Mouse (Mus musculus) lung, embryonic 16.5 days (tissue): Measurements from ENCODE around the gene Slc6a3. TPM values are rescaled to one million over a fixed set of nuclear protein-coding genes. Genes with fewer than 3 reads are reported as not detected.

Source experiments
- ATAC-seq: fragments of 200-750 bp; cut with Nextera tagmentation; 2 replicates; pipeline ENCODE4 v1.8.0; 2017; ENCODE audit warnings: low read depth, mild to moderate bottlenecking, moderate library complexity
- H3K27ac ChIP-seq: fragments of 300-500 bp; sonication (generic); 2 replicates; pipeline ENCODE4 v1.5.1; 2014; ENCODE audit warnings: mild to moderate bottlenecking, control low read depth, low read length
- H3K27me3 ChIP-seq: fragments of 300-500 bp; sonication (generic); 2 replicates; pipeline ENCODE4 v1.6.1; 2014; ENCODE audit warnings: low read depth, low read length, mixed read lengths; ENCODE audit not compliant: control insufficient read depth, insufficient read depth
- H3K36me3 ChIP-seq: fragments of 300-500 bp; sonication (generic); 2 replicates; pipeline ENCODE4 v1.6.1; 2014; ENCODE audit warnings: low read length; ENCODE audit not compliant: control insufficient read depth, insufficient read depth
- H3K4me1 ChIP-seq: fragments of 300-500 bp; sonication (generic); replicated peaks from 2 replicates; pipeline ENCODE4 v1.6.1; 2014; ENCODE audit warnings: low read length, mixed read lengths; ENCODE audit not compliant: control insufficient read depth, insufficient read depth
- H3K4me2 ChIP-seq: fragments of 300-500 bp; sonication (generic); 2 replicates; pipeline ENCODE4 v1.6.1; 2014; ENCODE audit warnings: low read depth, low read length, control low read depth
- H3K4me3 ChIP-seq: fragments of 300-500 bp; sonication (generic); 2 replicates; pipeline ENCODE4 v1.5.1; 2014; ENCODE audit warnings: mild to moderate bottlenecking, low read length, control low read depth
- H3K9ac ChIP-seq: fragments of 300-500 bp; sonication (generic); 2 replicates; pipeline ENCODE4 v1.6.1; 2014; ENCODE audit warnings: low read length, control low read depth
- H3K9me3 ChIP-seq: fragments of 300-500 bp; sonication (generic); 2 replicates; pipeline ENCODE4 v1.6.1; 2016; ENCODE audit warnings: low read length; ENCODE audit not compliant: control insufficient read depth
- WGBS: fragments of 180-500 bp; shearing (Covaris S2); extraction: QIAGEN DNeasy Blood & Tissue Kit; methylation state at CpG from one replicate; pipeline ENCODE4 v1.1.7; 2014; 5-methylcytosine and 5-hydroxymethylcytosine counted together
- polyA plus RNA-seq: library from polyadenylated mRNA; unstranded; fragments of >200 nt; fragmentation: Nextera tagmentation; extraction: Ambion mirVana; gene quantifications from 2 replicates; pipeline ENCODE4 v1.2.1, GENCODE M21; 2015

The Slc6a3 gene
- polyA plus RNA-seq, 1 experiment from 2014 or later = 0.08 TPM

GRCm38 (mm10) chr13:73536824-73537223 lies 277 bp downstream of the Slc6a3 start:
- no peaks in the 10 kb centered on the region for H3K9me3 ChIP-seq
- H3K4me3 ChIP-seq = peak overlapping the region; percentile 47
- H3K27me3 ChIP-seq = peaks cover 32% of the 10 kb centered on the region
- ATAC-seq = 0 out of 2 replicates have a peak, but pooled peaks have one; percentile 38
- no peak overlapping the region for H3K27ac ChIP-seq
- 12% methylated on average over 13 of the region's 13 CpGs for WGBS
- H3K36me3 ChIP-seq = no peaks in the 10 kb centered on the region
- H3K4me1 ChIP-seq = no peaks in the 10 kb centered on the region
- H3K9ac ChIP-seq = no peak overlapping the region; the same call in 1 of the 2 replicates
- peak overlapping the region; percentile 82 for H3K4me2 ChIP-seq

GRCm38 (mm10) chr13:73564201-73564600 lies 27.7 kb downstream of the Slc6a3 start:
- 76% methylated on average over 5 of the region's 5 CpGs for whole genome bisulfite sequencing
- Histone ChIP-seq H3K4me2 (no peak overlapping the region), H3K9ac (no peak overlapping the region), H3K9me3 (no peaks in the 10 kb centered on the region), H3K27ac (no peak overlapping the region), H3K4me3 (no peak overlapping the region), H3K36me3 (no peaks in the 10 kb centered on the region), H3K27me3 (no peaks in the 10 kb centered on the region), H3K4me1 (no peaks in the 10 kb centered on the region)
- ATAC-seq = no peak

DNA sequence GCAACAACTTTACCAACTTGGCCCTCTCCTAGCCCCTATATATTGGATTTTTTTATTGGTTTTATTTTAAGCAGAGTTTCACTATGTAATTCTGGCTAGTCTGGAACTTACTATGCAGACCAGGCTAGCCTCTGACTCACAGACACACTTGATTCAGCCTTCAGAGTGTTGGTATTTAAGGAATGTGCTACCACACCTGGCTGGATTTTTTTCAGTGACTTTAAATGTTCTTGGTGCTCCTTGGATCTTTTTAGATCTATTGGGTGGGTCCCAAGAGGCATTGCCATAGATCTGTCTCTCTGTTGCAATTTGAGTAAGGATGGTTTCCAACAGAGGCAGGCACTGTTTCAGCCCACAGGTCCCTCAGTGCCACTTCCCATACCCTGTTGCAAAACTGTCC lies 38.5 kb downstream of the Slc6a3 start:
- H3K27me3 ChIP-seq = no peaks in the 10 kb centered on the region
- no peaks in the 10 kb centered on the region for H3K36me3 ChIP-seq
- no peaks in the 10 kb centered on the region for H3K9me3 ChIP-seq
- no peak overlapping the region for H3K4me3 ChIP-seq
- H3K27ac ChIP-seq = no peak overlapping the region
- H3K9ac ChIP-seq = no peak overlapping the region
- no peak for ATAC-seq
- H3K4me2 ChIP-seq = no peak overlapping the region
- no peaks in the 10 kb centered on the region for H3K4me1 ChIP-seq

GRCm38 (mm10) chr13:73577277-73577676 lies 40.7 kb downstream of the Slc6a3 start:
- Histone ChIP-seq H3K4me1 (no peaks in the 10 kb centered on the region), H3K36me3 (no peaks in the 10 kb centered on the region), H3K9ac (no peak overlapping the region), H3K27me3 (no peaks in the 10 kb centered on the region), H3K4me2 (no peak overlapping the region), H3K27ac (no peak overlapping the region), H3K9me3 (no peaks in the 10 kb centered on the region), H3K4me3 (no peak overlapping the region)
- 44% methylated on average over 2 of the region's 2 CpGs for WGBS
- no peak for ATAC-seq

DNA sequence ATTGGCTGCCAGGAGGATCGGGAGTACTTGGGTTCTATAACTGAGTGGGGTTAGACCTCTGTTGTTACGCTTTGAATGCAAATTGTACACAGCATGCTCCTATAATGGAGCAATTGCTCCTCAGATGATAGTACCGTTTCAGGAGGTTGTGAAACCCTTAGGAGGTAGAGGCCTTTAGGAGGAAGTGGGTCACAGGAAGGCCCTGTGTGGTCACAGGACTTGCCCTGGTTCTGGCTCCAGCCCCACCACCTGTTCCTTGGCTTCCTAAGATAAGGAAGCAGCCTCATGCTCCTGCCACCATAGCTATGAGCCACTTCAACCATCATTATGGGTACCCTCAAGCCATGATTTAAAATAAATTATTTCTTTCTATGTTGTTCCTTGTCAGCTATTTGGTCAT lies 54.9 kb downstream of the Slc6a3 start:
- Histone ChIP-seq H3K9me3 (no peaks in the 10 kb centered on the region), H3K4me2 (no peak overlapping the region), H3K4me3 (no peak overlapping the region), H3K4me1 (no peaks in the 10 kb centered on the region), H3K9ac (no peak overlapping the region), H3K27me3 (no peaks in the 10 kb centered on the region), H3K36me3 (no peaks in the 10 kb centered on the region), H3K27ac (no peak overlapping the region)
- 83% methylated on average over 3 of the region's 3 CpGs for WGBS
- ATAC-seq = no peak

DNA sequence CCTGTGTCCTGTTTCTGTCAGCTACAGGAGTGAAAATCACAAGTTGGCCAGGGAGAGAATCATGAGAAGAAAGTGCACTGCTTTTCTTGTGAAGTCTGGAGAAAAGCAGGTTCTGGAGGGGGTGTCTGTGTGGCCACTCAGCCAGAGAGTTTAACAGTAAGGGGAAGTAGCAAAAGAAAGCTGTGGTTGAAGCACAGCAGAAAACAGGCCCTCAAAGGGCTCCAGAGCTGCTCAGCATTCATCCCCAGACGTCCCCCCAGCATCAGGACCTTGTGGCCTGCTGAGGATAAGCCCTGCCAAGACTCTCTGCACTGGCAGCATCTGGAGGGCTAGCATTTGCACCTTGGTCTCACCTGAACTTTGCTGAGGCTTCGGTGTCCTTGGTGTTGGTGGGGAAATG lies 56.0 kb downstream of the Slc6a3 start:
- no peaks in the 10 kb centered on the region for H3K4me1 ChIP-seq
- no peak overlapping the region for H3K9ac ChIP-seq
- no peak overlapping the region for H3K4me2 ChIP-seq
- no peaks in the 10 kb centered on the region for H3K36me3 ChIP-seq
- 43% methylated on average over 2 of the region's 2 CpGs for WGBS
- no peaks in the 10 kb centered on the region for H3K27me3 ChIP-seq
- no peak overlapping the region for H3K4me3 ChIP-seq
- ATAC-seq = no peak
- H3K27ac ChIP-seq = no peak overlapping the region
- no peaks in the 10 kb centered on the region for H3K9me3 ChIP-seq

- no peaks in the 10 kb centered on the region for H3K27me3 ChIP-seq
- no peak overlapping the region for H3K27ac ChIP-seq
- H3K9me3 ChIP-seq = no peaks in the 10 kb centered on the region
- H3K36me3 ChIP-seq = no peaks in the 10 kb centered on the region
- H3K4me3 ChIP-seq = no peak overlapping the region
- 66% methylated on average over 4 of the region's 4 CpGs for WGBS
- no peak overlapping the region for H3K9ac ChIP-seq
- no peak overlapping the region for H3K4me2 ChIP-seq
- ATAC-seq = no peak
- no peaks in the 10 kb centered on the region for H3K4me1 ChIP-seq
These were observed 59.7 kb downstream of the Slc6a3 start for GRCm38 (mm10) chr13:73596276-73596675.

- no peak overlapping the region for H3K4me2 ChIP-seq
- no peak overlapping the region for H3K9ac ChIP-seq
- H3K4me3 ChIP-seq = no peak overlapping the region
- no peaks in the 10 kb centered on the region for H3K36me3 ChIP-seq
- H3K9me3 ChIP-seq = no peaks in the 10 kb centered on the region
- no peak overlapping the region for H3K27ac ChIP-seq
- 68% methylated on average over 4 of the region's 4 CpGs for WGBS
- ATAC-seq = no peak
- peaks cover 8% of the 10 kb centered on the region for H3K4me1 ChIP-seq
- no peaks in the 10 kb centered on the region for H3K27me3 ChIP-seq
These were observed 63.7 kb downstream of the Slc6a3 start for GRCm38 (mm10) chr13:73600217-73600616.

- H3K27ac ChIP-seq = no peak overlapping the region
- peak overlapping the region; percentile 95 for H3K9ac ChIP-seq
- H3K27me3 ChIP-seq = no peaks in the 10 kb centered on the region
- peaks cover 17% of the 10 kb centered on the region for H3K36me3 ChIP-seq
- H3K4me2 ChIP-seq = peak overlapping the region; percentile 95
- 47% methylated on average over 4 of the region's 4 CpGs for WGBS
- H3K4me1 ChIP-seq = peaks cover 8% of the 10 kb centered on the region
- H3K4me3 ChIP-seq = peak overlapping the region; percentile 66
- H3K9me3 ChIP-seq = no peaks in the 10 kb centered on the region
- ATAC-seq = 0 out of 2 replicates have a peak, but pooled peaks have one; percentile 11
These were observed 66.5 kb downstream of the Slc6a3 start for GRCm38 (mm10) chr13:73603046-73603445.
